Mouse (Mus musculus) olfactory bulb, adult 2 months (tissue): ENCODE measurements around the gene Rpl6.

Experiments
- CTCF ChIP-seq: fragments of 200-500 bp; IDR thresholded peaks from 2 replicates; pipeline ENCODE4 v1.5.1; 2012; ENCODE audit warnings: low read depth, mild to moderate bottlenecking, low read length, moderate library complexity; ENCODE audit not compliant: insufficient read depth
- POLR2A ChIP-seq: fragments of 200-500 bp; IDR thresholded peaks from 2 replicates; pipeline ENCODE4 v1.6.1; 2012; ENCODE audit warnings: mild to moderate bottlenecking, low read depth, low read length, moderate library complexity; ENCODE audit not compliant: insufficient read depth

DNA sequence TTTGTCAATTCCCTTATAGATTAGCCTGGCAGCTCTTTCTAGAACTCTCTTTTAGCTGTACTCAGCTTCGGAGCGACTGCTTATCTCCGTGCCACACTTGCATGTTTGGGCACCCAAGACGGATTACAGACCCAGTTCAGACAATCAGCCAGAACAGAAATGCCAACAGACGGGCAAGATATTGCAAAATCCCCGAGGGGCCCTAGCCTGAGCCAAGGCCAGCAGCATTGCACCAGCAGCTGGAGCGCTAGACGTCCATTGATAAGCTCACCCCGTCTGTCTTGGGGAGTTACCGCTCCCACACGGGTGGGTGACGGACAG, 11.8 kb downstream of the Rpl6 start:
- TF ChIP-seq CTCF = no peak
- no peak for TF ChIP-seq POLR2A
